Mouse (Mus musculus) myocyte (in vitro differentiated cells): ENCODE measurements around the gene 6030498E09Rik.

Experiments
- E2F4 ChIP-seq: IDR thresholded peaks from one replicate; pipeline ENCODE4 v1.6.1; 2011; ENCODE audit warnings: mild to moderate bottlenecking, control low read depth, moderate library complexity; ENCODE audit not compliant: insufficient read depth
- MAX ChIP-seq: IDR thresholded peaks from one replicate; pipeline ENCODE4 v1.6.1; 2011; ENCODE audit warnings: low read depth, mild to moderate bottlenecking, control low read depth
- POLR2A ChIP-seq: IDR thresholded peaks from one replicate; pipeline ENCODE4 v1.6.1; 2011; ENCODE audit warnings: low read depth, mild to moderate bottlenecking, control low read depth, moderate library complexity; ENCODE audit not compliant: insufficient read length
- POLR2AphosphoS2 ChIP-seq: IDR thresholded peaks from one replicate; pipeline ENCODE4 v1.6.1; 2011; ENCODE audit warnings: low read depth, control low read depth; ENCODE audit not compliant: insufficient read length
- REST ChIP-seq: IDR thresholded peaks from one replicate; pipeline ENCODE4 v1.6.1; 2011; ENCODE audit warnings: mild to moderate bottlenecking, control low read depth, moderate library complexity; ENCODE audit not compliant: insufficient read depth, insufficient read length
- TCF3 ChIP-seq: IDR thresholded peaks from one replicate; pipeline ENCODE4 v1.6.1; 2011; ENCODE audit warnings: low read depth, control low read depth; ENCODE audit not compliant: insufficient read length
- USF1 ChIP-seq: IDR thresholded peaks from one replicate; pipeline ENCODE4 v1.6.1; 2011; ENCODE audit warnings: low read depth, mild to moderate bottlenecking, control low read depth, moderate library complexity

DNA sequence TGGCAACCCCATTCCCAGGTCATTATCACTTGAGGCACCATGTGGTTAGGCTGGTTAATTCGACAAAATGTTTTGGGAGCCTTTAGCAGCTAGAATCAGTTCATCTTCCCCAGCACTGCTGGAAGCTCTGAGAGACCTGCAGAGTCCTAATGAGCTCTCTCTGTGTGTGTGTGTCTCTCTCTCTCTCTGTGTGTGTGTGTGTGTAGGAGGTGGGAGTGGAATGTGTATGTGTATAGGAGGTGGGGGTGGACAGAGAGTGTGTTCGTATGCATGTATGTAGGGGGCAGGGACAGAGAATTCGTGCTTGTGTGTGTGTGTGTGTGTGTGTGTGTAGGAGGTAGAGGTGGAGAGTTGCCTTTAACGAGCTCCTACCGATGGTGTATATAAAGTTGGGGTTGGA is 42.4 kb upstream of the 6030498E09Rik start:
- no peak for TF ChIP-seq MAX
- no peak for TF ChIP-seq REST
- no peak for TF ChIP-seq E2F4
- TF ChIP-seq USF1, result no peak
- TF ChIP-seq POLR2AphosphoS2, result no peak
- no peak for TF ChIP-seq POLR2A
- TF ChIP-seq TCF3, result no peak
